Mouse (Mus musculus) bone marrow, adult 2 months (tissue): ENCODE results near the gene Xlr5a.
"Not testable (repeated sequence)": the region's sequence is repeated elsewhere in the genome, so short reads cannot be mapped to it uniquely, and the experiment has no call there.

Experiments used
- CTCF ChIP-seq: fragments of 200-500 bp; IDR thresholded peaks from 2 replicates; pipeline ENCODE4 v1.5.1; 2011; ENCODE audit warnings: low read length, control low read depth; ENCODE audit not compliant: control insufficient read depth, insufficient read depth
- POLR2A ChIP-seq: fragments of 200-500 bp; IDR thresholded peaks from 2 replicates; pipeline ENCODE4 v1.6.1; 2011; ENCODE audit warnings: low read depth, mild to moderate bottlenecking, control low read depth, low read length, borderline replicate concordance; ENCODE audit not compliant: control insufficient read depth

DNA sequence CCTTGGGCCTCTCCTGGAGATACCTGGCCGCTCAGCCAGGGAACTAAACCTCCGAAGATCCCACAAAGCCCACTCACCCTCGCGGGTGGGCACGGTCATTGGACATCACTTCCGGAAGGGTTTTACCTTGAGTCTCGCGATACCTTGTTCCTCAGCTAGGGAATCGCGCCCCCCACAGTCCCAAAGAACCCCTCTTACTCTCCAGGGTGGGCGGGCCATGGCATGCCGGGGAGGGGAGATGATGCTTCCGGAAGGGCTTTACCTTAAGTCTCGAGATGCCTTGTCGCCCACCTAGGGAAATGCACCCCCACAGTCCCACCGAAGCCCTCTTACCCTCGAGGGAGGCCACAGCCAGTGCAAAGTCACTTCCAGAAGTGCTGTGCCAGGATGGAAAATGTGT is at the start of gene Xlr5a, which contains the start of gene Xlr5c:
- not testable (repeated sequence) for TF ChIP-seq CTCF, POLR2A
